Mouse (Mus musculus): Measurements from ENCODE around the gene Strn. TPM values are rescaled to one million over a fixed set of nuclear protein-coding genes. Genes with fewer than 3 reads are reported as not detected.

The Strn gene
- polyA plus RNA-seq (2012; rRNA removed) (2.5 and 3.1 TPM in 2 replicates), polyA plus RNA-seq (2014; fragmentation: Nextera tagmentation; extraction: Ambion mirVana) (3.1 and 3.2 TPM in 2 replicates)

DNA sequence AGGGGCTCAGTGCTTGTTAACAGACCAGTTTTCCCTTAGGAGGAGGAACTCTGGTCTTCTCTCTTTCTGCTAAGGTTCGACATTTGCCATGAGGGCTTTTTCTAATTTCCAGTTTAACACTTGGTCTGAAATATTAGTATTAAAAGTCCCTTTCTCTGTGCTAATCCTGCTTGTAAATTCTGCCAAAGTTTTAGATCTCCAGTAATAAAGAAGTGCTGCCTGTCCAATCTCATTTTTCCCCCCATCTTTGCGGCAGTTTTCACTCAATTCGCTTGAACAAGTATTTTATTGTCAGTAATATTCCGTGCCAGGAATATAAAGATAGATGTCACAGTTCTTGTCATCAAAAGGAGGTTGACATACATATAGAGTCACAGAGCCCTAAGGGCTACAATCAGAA lies at the start of gene Strn:
Strn (minus strand) TSS at position 101 of the 400 bp plus-strand sequence.
- peak within 1 kb of the TSS; percentile 93 for H3K9ac ChIP-seq (replicated peaks)
- ATAC-seq (ENCODE audit: insufficient read depth) (no peak), DNase-seq (ENCODE audit: low read depth in 3 of 3, low spot score in 3 of 3) (no peak)
- H3K4me3 ChIP-seq (ENCODE audit: insufficient read depth in 1 of 2, low read depth in 2 of 2, low read length in 2 of 2): peak within 1 kb of the TSS; percentile 89 to 92
- peak within 1 kb of the TSS; percentile 99 for H3K4me2 ChIP-seq (ENCODE audit: low read depth)
- H3K4me1 ChIP-seq (replicated peaks; ENCODE audit: control insufficient read depth in 2 of 2, insufficient read depth in 2 of 2, low read length in 1 of 2): peaks cover 7 to 20% of the 10 kb centered on the region in 2 experiments
- H3K36me3 ChIP-seq (replicated peaks; ENCODE audit: control insufficient read depth, insufficient read depth, low read depth): no peaks in the 10 kb centered on the region
- H3K27me3 ChIP-seq (ENCODE audit: control insufficient read depth, insufficient read depth, low read length): no peaks in the 10 kb centered on the region
- no peaks in the 10 kb centered on the region for H3K9me3 ChIP-seq (ENCODE audit: control insufficient read depth, low read length)
- WGBS (ENCODE audit: insufficient replicate concordance): 32% methylated on average over 4 of the region's 4 CpGs
- TF ChIP-seq EP300 (IDR thresholded peaks at IDR 0.05; ENCODE audit: low read depth) (no peak), CTCF (IDR thresholded peaks at IDR 0.05; ENCODE audit: low read depth) (no peak)
- H3K27ac ChIP-seq: peak within 1 kb of the TSS; percentile 74

DNA sequence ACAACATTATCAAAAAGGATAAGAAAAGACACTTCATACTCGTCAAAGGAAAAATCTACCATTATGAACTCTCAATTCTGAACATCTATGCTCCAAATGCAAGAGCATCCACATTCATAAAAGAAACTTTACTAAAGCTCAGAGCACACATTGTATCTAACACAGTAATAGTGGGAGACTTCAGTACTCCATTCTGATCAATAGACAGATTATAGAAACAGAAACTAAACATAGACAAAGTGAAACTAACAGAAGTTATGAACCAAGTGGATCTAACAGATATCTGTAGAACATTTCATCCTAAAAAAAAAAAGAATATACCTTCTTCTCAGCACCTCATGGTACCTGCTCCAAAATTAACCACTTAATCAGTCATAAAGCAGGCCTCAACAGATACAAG lies 41.8 kb upstream of the Strn start:
- no peak overlapping the region for H3K9ac ChIP-seq (replicated peaks)
- 67% methylated on average over 1 of the region's 1 CpGs for WGBS (ENCODE audit: insufficient replicate concordance)
- no peak overlapping the region for H3K4me3 ChIP-seq (ENCODE audit: insufficient read depth in 1 of 2, low read depth in 2 of 2, low read length in 2 of 2)
- TF ChIP-seq CTCF (IDR thresholded peaks at IDR 0.05; ENCODE audit: low read depth) (no peak), EP300 (IDR thresholded peaks at IDR 0.05; ENCODE audit: low read depth) (no peak)
- H3K27ac ChIP-seq: no peak overlapping the region
- no peaks in the 10 kb centered on the region for H3K9me3 ChIP-seq (ENCODE audit: control insufficient read depth, low read length)
- ATAC-seq (ENCODE audit: insufficient read depth): no peak
- DNase-seq (ENCODE audit: low read depth in 3 of 3, low spot score in 3 of 3): no peak
- H3K36me3 ChIP-seq (replicated peaks; ENCODE audit: control insufficient read depth, insufficient read depth, low read depth): no peaks in the 10 kb centered on the region
- H3K4me2 ChIP-seq (ENCODE audit: low read depth): no peak overlapping the region
- no peaks in the 10 kb centered on the region for H3K27me3 ChIP-seq (ENCODE audit: control insufficient read depth, insufficient read depth, low read length)
- H3K4me1 ChIP-seq (replicated peaks; ENCODE audit: control insufficient read depth in 2 of 2, insufficient read depth in 2 of 2, low read length in 1 of 2): no peaks in the 10 kb centered on the region

DNA sequence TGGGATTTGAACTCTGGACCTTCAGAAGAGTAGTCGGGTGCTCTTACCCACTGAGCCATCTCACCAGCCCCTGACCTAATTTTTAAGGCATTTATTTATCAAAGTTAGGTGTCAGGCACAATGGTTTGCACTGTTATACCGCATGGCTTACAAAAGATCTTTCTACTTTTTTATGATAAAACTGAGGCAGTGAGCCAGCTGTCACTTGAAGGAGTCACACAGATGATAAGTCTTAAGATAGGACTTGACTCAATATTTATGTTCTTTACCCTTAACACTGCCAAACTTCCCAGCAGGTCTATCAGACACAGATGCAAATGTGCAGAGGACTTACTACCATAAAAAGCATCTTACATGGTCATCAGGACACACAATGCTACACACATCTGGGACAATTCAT lies 35.3 kb upstream of the Strn start:
- Histone ChIP-seq H3K4me2 (ENCODE audit: low read depth) (no peak overlapping the region), H3K27me3 (ENCODE audit: control insufficient read depth, insufficient read depth, low read length) (no peaks in the 10 kb centered on the region), H3K9ac (replicated peaks) (no peak overlapping the region), H3K36me3 (replicated peaks; ENCODE audit: control insufficient read depth, insufficient read depth, low read depth) (no peaks in the 10 kb centered on the region), H3K9me3 (ENCODE audit: control insufficient read depth, low read length) (no peaks in the 10 kb centered on the region), H3K4me1 (replicated peaks; ENCODE audit: control insufficient read depth in 2 of 2, insufficient read depth in 2 of 2, low read length in 1 of 2) (no peaks in the 10 kb centered on the region), H3K4me3 (ENCODE audit: insufficient read depth in 1 of 2, low read depth in 2 of 2, low read length in 2 of 2) (no peak overlapping the region), H3K27ac (no peak overlapping the region)
- ATAC-seq (ENCODE audit: insufficient read depth): no peak
- DNase-seq (ENCODE audit: low read depth in 3 of 3, low spot score in 3 of 3): no peak
- TF ChIP-seq CTCF (IDR thresholded peaks at IDR 0.05; ENCODE audit: low read depth) (no peak), EP300 (IDR thresholded peaks at IDR 0.05; ENCODE audit: low read depth) (no peak)
- 70% methylated on average over 2 of the region's 2 CpGs for WGBS (ENCODE audit: insufficient replicate concordance)

DNA sequence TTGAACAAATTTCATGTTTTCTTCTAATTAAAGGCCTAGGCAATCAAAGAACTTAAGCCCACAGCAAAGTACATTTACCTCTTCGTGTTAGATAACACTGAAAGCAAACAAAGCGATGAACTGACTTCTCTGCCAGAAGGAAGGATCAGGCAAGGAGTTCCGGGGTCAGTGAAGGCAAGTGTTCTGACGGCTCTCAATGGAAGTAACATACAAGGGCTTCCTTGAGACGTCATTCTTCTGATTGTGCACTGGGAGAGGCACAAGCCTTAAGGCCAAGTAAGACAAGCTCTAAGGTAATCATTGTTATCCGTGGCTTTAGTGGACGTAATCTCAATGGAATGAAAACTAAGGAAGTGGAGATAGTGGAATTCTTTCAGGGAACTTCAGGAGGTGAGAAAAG lies 33.9 kb upstream of the Strn start:
- H3K4me3 ChIP-seq (ENCODE audit: insufficient read depth in 1 of 2, low read depth in 2 of 2, low read length in 2 of 2): no peak overlapping the region
- H3K27ac ChIP-seq: no peak overlapping the region
- no peak for TF ChIP-seq EP300 (IDR thresholded peaks at IDR 0.05; ENCODE audit: low read depth)
- TF ChIP-seq CTCF (IDR thresholded peaks at IDR 0.05; ENCODE audit: low read depth): no peak
- DNase-seq (ENCODE audit: low read depth in 3 of 3, low spot score in 3 of 3) (no peak), ATAC-seq (ENCODE audit: insufficient read depth) (no peak)
- 65% methylated on average over 7 of the region's 7 CpGs for WGBS (ENCODE audit: insufficient replicate concordance)
- no peaks in the 10 kb centered on the region for H3K9me3 ChIP-seq (ENCODE audit: control insufficient read depth, low read length)
- H3K36me3 ChIP-seq (replicated peaks; ENCODE audit: control insufficient read depth, insufficient read depth, low read depth): no peaks in the 10 kb centered on the region
- H3K27me3 ChIP-seq (ENCODE audit: control insufficient read depth, insufficient read depth, low read length): no peaks in the 10 kb centered on the region
- no peak overlapping the region for H3K4me2 ChIP-seq (ENCODE audit: low read depth)
- H3K4me1 ChIP-seq (replicated peaks; ENCODE audit: control insufficient read depth in 2 of 2, insufficient read depth in 2 of 2, low read length in 1 of 2): no peaks in the 10 kb centered on the region
- H3K9ac ChIP-seq (replicated peaks): no peak overlapping the region

DNA sequence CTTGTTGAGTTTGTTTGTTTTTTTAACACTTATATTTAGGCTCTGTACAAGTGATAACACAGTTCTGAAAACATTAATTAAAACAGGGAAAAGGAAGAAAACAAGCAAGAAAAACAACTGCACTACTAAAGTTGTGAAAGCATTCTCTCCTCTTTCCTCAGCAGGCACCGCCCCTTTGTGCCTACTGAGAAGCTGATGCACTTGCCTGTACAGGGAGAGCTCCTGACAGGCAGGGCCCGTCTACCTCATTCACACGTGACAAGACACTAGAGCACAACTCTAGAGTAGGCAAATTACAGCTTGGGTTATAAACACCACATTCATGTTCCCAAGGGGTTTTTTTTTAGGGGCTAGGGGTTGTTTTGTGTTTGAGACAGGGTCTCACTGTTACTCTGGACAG lies 32.3 kb upstream of the Strn start:
- Histone ChIP-seq H3K36me3 (replicated peaks; ENCODE audit: control insufficient read depth, insufficient read depth, low read depth) (no peaks in the 10 kb centered on the region; the same call in 1 of the 2 replicates), H3K4me2 (ENCODE audit: low read depth) (no peak overlapping the region), H3K4me3 (ENCODE audit: insufficient read depth in 1 of 2, low read depth in 2 of 2, low read length in 2 of 2) (no peak overlapping the region), H3K9ac (replicated peaks) (no peak overlapping the region), H3K9me3 (ENCODE audit: control insufficient read depth, low read length) (no peaks in the 10 kb centered on the region), H3K27me3 (ENCODE audit: control insufficient read depth, insufficient read depth, low read length) (no peaks in the 10 kb centered on the region), H3K27ac (no peak overlapping the region), H3K4me1 (replicated peaks; ENCODE audit: control insufficient read depth in 2 of 2, insufficient read depth in 2 of 2, low read length in 1 of 2) (no peaks in the 10 kb centered on the region)
- DNase-seq (ENCODE audit: low read depth in 3 of 3, low spot score in 3 of 3) (no peak), ATAC-seq (ENCODE audit: insufficient read depth) (no peak)
- 70% methylated on average over 3 of the region's 3 CpGs for WGBS (ENCODE audit: insufficient replicate concordance)
- TF ChIP-seq CTCF (IDR thresholded peaks at IDR 0.05; ENCODE audit: low read depth) (no peak), EP300 (IDR thresholded peaks at IDR 0.05; ENCODE audit: low read depth) (no peak)

Measured in liver, embryonic 14.5 days (tissue).